Mouse (Mus musculus): ENCODE results near the gene Hjurp. TPM values are rescaled to one million over a fixed set of nuclear protein-coding genes. Genes with fewer than 3 reads are reported as not detected.

Hjurp gene
- total RNA-seq (2012; rRNA removed) = 58.6 and 59.4 TPM in 2 replicates
- 100 to 1,000 TPM in 1 of 2 experiments, 10 to 100 TPM in 1; 76.3 to 103 TPM for polyA plus RNA-seq (2012; ENCODE audit: insufficient read depth in 1 of 2, insufficient read length in 2 of 2, low read depth in 1 of 2, low replicate concordance in 2 of 2, missing spikeins in 1 of 2)

GRCm38 (mm10) chr1:88277098-88277817, at the start of gene Hjurp, which contains the start of gene Trpm8:
Hjurp (minus strand) TSS chr1:88277633.
Trpm8 (plus strand) TSS chr1:88277661.
- H3K79me2 ChIP-seq (ENCODE audit: control insufficient read depth, insufficient read depth, low read length, poor library complexity) = peaks cover 36% of the 10 kb centered on the region
- H3K9me3 ChIP-seq (replicated peaks; ENCODE audit: insufficient read depth, low read length) = no peaks in the 10 kb centered on the region
- H3K4me1 ChIP-seq (ENCODE audit: control insufficient read depth in 1 of 2, insufficient read depth in 2 of 2, low read length in 2 of 2) = peaks cover 3 to 9% of the 10 kb centered on the region in 2 experiments; a peak in 3 of 4 replicates
- H3K27ac ChIP-seq (ENCODE audit: control insufficient read depth, low read depth, low read length) = peak within 1 kb of the TSS; percentile 81
- peak; percentile 100 for DNase-seq (ENCODE audit: low read depth, low spot score)
- peaks cover 15 to 16% of the 10 kb centered on the region in 2 experiments for H3K36me3 ChIP-seq (ENCODE audit: control insufficient read depth in 1 of 2, insufficient read depth in 2 of 2, low read length in 2 of 2)
- H3K27me3 ChIP-seq (ENCODE audit: control insufficient read depth in 1 of 2, insufficient read depth in 2 of 2, low read length in 2 of 2) = no peaks in the 10 kb centered on the region
- H3K9ac ChIP-seq (ENCODE audit: control insufficient read depth, low read depth, low read length, poor library complexity, severe bottlenecking) = peak within 1 kb of the TSS; percentile 73
- peak within 1 kb of the TSS; percentile 67 to 83 for H3K4me3 ChIP-seq (ENCODE audit: control insufficient read depth in 1 of 2, insufficient read depth in 1 of 2, low read depth in 2 of 2, low read length in 2 of 2)
- TF ChIP-seq HCFC1 (IDR thresholded peaks at IDR 0.05; ENCODE audit: low read depth, low read length) = peak; percentile 89
- peak; percentile 78 for TF ChIP-seq MYC (IDR thresholded peaks at IDR 0.05; ENCODE audit: low read depth, low read length)
- peak; percentile 50 for TF ChIP-seq ZC3H11A (IDR thresholded peaks at IDR 0.05; ENCODE audit: low read depth, low read length)
- no peak for TF ChIP-seq USF1 (IDR thresholded peaks at IDR 0.05; ENCODE audit: low read depth, low read length)
- no peak for TF ChIP-seq TAL1 (IDR thresholded peaks at IDR 0.05; ENCODE audit: low read length)
- no peak for TF ChIP-seq MEF2A (IDR thresholded peaks at IDR 0.05; ENCODE audit: extremely low read depth, insufficient replicate concordance, low read depth, low read length, poor library complexity, severe bottlenecking)
- TF ChIP-seq POLR2AphosphoS2 (IDR thresholded peaks at IDR 0.05; ENCODE audit: low read length) = peak; percentile 90
- peak; percentile 89 for TF ChIP-seq SIN3A (IDR thresholded peaks at IDR 0.05; ENCODE audit: low read length)
- no peak for TF ChIP-seq BHLHE40 (IDR thresholded peaks at IDR 0.05; ENCODE audit: borderline replicate concordance, low read depth, low read length)
- TF ChIP-seq TCF12 (IDR thresholded peaks at IDR 0.05; ENCODE audit: low read depth, low read length) = peak; percentile 63; the same call in 1 of the 2 replicates
- TF ChIP-seq KAT2A (conservative IDR thresholded peaks at IDR 0.05; ENCODE audit: low read depth, low read length) = no peak
- no peak for TF ChIP-seq MAFK (IDR thresholded peaks at IDR 0.05; ENCODE audit: borderline replicate concordance, low read depth, low read length)
- no peak for TF ChIP-seq USF2 (IDR thresholded peaks at IDR 0.05; ENCODE audit: borderline replicate concordance in 1 of 2, insufficient read depth in 1 of 2, low read depth in 1 of 2, low read length in 2 of 2)
- TF ChIP-seq SMC3 (IDR thresholded peaks at IDR 0.05; ENCODE audit: low read depth, low read length) = peak; percentile 65
- no peak for TF ChIP-seq GATA1 (IDR thresholded peaks at IDR 0.05; ENCODE audit: low read depth, low read length)
- TF ChIP-seq GABPA (IDR thresholded peaks at IDR 0.05; ENCODE audit: low read depth, low read length) = no peak
- TF ChIP-seq TBP (IDR thresholded peaks at IDR 0.05; ENCODE audit: low read depth, low read length) = no peak
- TF ChIP-seq RCOR1 (IDR thresholded peaks at IDR 0.05; ENCODE audit: low read depth, low read length) = 0 out of 2 replicates have a peak, but pooled peaks have one; percentile 3
- 0 out of 2 replicates have a peak, but pooled peaks have one; percentile 84 for TF ChIP-seq ZMIZ1 (IDR thresholded peaks at IDR 0.05; ENCODE audit: low read depth, low read length)
- TF ChIP-seq ELF1 (IDR thresholded peaks at IDR 0.05; ENCODE audit: low read depth, low read length) = peak; percentile 94
- TF ChIP-seq POLR2AphosphoS5 (IDR thresholded peaks at IDR 0.05; ENCODE audit: borderline replicate concordance, low read depth, low read length) = peak; percentile 96
- peak; percentile 96 for TF ChIP-seq MAZ (IDR thresholded peaks at IDR 0.05; ENCODE audit: low read depth, low read length)
- peak; percentile 91 for TF ChIP-seq NRF1 (IDR thresholded peaks at IDR 0.05; ENCODE audit: insufficient read depth, low read depth, low read length, poor library complexity, severe bottlenecking)
- no peak for TF ChIP-seq JUND (IDR thresholded peaks at IDR 0.05; ENCODE audit: low read depth, low read length)
- peak; percentile 90; the same call in 1 of the 2 replicates for TF ChIP-seq MXI1 (IDR thresholded peaks at IDR 0.05; ENCODE audit: low read depth, low read length)
- peak; percentile 98 to 99 for TF ChIP-seq POLR2A (IDR thresholded peaks at IDR 0.05; ENCODE audit: control insufficient read depth in 1 of 2, insufficient read depth in 1 of 2, low read depth in 1 of 2, low read length in 2 of 2, poor library complexity in 1 of 2)
- TF ChIP-seq MAX (IDR thresholded peaks at IDR 0.05; ENCODE audit: low read length) = peak; percentile 76
- peak; percentile 82; the same call in 1 of the 2 replicates for TF ChIP-seq CHD1 (IDR thresholded peaks at IDR 0.05; ENCODE audit: low read depth, low read length)
- no peak for TF ChIP-seq CHD2 (IDR thresholded peaks at IDR 0.05; ENCODE audit: low read length)
- TF ChIP-seq ZKSCAN1 (IDR thresholded peaks at IDR 0.05; ENCODE audit: low read depth, low read length) = no peak
- TF ChIP-seq E2F4 (IDR thresholded peaks at IDR 0.05; ENCODE audit: borderline replicate concordance, low read depth, low read length) = peak; percentile 92
- TF ChIP-seq UBTF (IDR thresholded peaks at IDR 0.05; ENCODE audit: borderline replicate concordance, insufficient read depth, low read depth, low read length) = no peak
- TF ChIP-seq RAD21 (IDR thresholded peaks at IDR 0.05; ENCODE audit: low read depth, low read length) = peak; percentile 86
- peak; percentile 96 to 99 (median 98) for TF ChIP-seq CTCF (IDR thresholded peaks at IDR 0.05 in 2 of 3, conservative IDR thresholded peaks at IDR 0.05 in 1 of 3; ENCODE audit: control insufficient read depth in 1 of 3, insufficient read depth in 1 of 3, low read depth in 2 of 3, low read length in 3 of 3, poor library complexity in 1 of 3, severe bottlenecking in 1 of 3)
- TF ChIP-seq EP300 (IDR thresholded peaks at IDR 0.05; ENCODE audit: low read depth in 1 of 2, low read length in 2 of 2) = peak; percentile 48 to 55
